Mouse (Mus musculus) kidney, embryonic 14.5 days (tissue): ENCODE data around the gene Ctu2. TPM values are rescaled to one million over a fixed set of nuclear protein-coding genes. Genes with fewer than 3 reads are reported as not detected.

Source experiments
- microRNA-seq: library from miRNA; unstranded; fragments of <30 nt; microRNA quantifications from one replicate; pipeline ENCODE4, GENCODE M21; 2016
- polyA plus RNA-seq: library from polyadenylated mRNA; unstranded; fragments of >200 nt; fragmentation: Nextera tagmentation; extraction: Ambion mirVana; gene quantifications from 2 replicates; pipeline ENCODE4 v1.2.1, GENCODE M21; 2014

Gene Ctu2
- polyA plus RNA-seq, 1 experiment from 2014 or later, result 50.4 TPM

Small RNAs within 50 kb of the gene (microRNA-seq; reads per million reads assigned to microRNA genes)
- not detected for gene Gm24366

Other genes with a start within 250 kb of the Ctu2 start
- 2.7 and 2.8 TPM in 2 replicates for gene Zfpm1, start 194.0 kb upstream of the Ctu2 start, polyA plus RNA-seq
- not detected in 2 replicates for gene Trhr2, start 115.4 kb upstream of the Ctu2 start, polyA plus RNA-seq
- 35.7 and 43.8 TPM in 2 replicates for gene Zc3h18, start 99.5 kb upstream of the Ctu2 start, polyA plus RNA-seq
- gene Il17c, start 54.1 kb upstream of the Ctu2 start, polyA plus RNA-seq, result not detected in 2 replicates
- gene Cyba, start 43.2 kb upstream of the Ctu2 start, polyA plus RNA-seq, result 186 and 216 TPM in 2 replicates
- gene Mvd, start 32.7 kb upstream of the Ctu2 start, polyA plus RNA-seq, result 23.2 and 36.1 TPM in 2 replicates
- 0.23 and 0.51 TPM in 2 replicates for gene Snai3, start 15.4 kb upstream of the Ctu2 start, polyA plus RNA-seq
- gene Rnf166, start 79 bp upstream of the Ctu2 start, polyA plus RNA-seq, result 33.5 and 35.3 TPM in 2 replicates
- gene Piezo1, start 75.2 kb downstream of the Ctu2 start, polyA plus RNA-seq, result 16.5 and 17.9 TPM in 2 replicates
- gene Cdt1, start 91.9 kb downstream of the Ctu2 start, polyA plus RNA-seq, result 42.7 and 48.5 TPM in 2 replicates
- gene Aprt, start 100.8 kb downstream of the Ctu2 start, polyA plus RNA-seq, result 370 and 400 TPM in 2 replicates
- 10.6 and 14.7 TPM in 2 replicates for gene Galns, start 135.3 kb downstream of the Ctu2 start, polyA plus RNA-seq
- 59.8 and 74.9 TPM in 2 replicates for gene Trappc2l, start 135.5 kb downstream of the Ctu2 start, polyA plus RNA-seq
- not detected in 2 replicates for gene Pabpn1l, start 146.6 kb downstream of the Ctu2 start, polyA plus RNA-seq
- gene Cbfa2t3, start 223.0 kb downstream of the Ctu2 start, polyA plus RNA-seq, result 3.6 and 3.7 TPM in 2 replicates